Mouse (Mus musculus): ENCODE measurements around the gene Pcnx2.
A peak's percentile ranks its signal among the peaks of the same experiment; 100 is the strongest.

Pcnx2 gene

GRCm38 (mm10) chr8:125870179-125870702 is 27.9 kb downstream of the Pcnx2 start:
- no peaks in the 10 kb centered on the region for H3K27me3 ChIP-seq (ENCODE audit: control insufficient read depth, insufficient read depth, low read length, poor library complexity, severe bottlenecking)
- H3K36me3 ChIP-seq (ENCODE audit: control insufficient read depth, insufficient read depth, low read length, poor library complexity, severe bottlenecking), result no peaks in the 10 kb centered on the region
- no peak for DNase-seq (ENCODE audit: low read depth, low spot score)

GRCm38 (mm10) chr8:125869739-125870138 is 28.4 kb downstream of the Pcnx2 start:
- Histone ChIP-seq H3K27me3 (ENCODE audit: control insufficient read depth, insufficient read depth, low read length, poor library complexity, severe bottlenecking) (no peaks in the 10 kb centered on the region), H3K36me3 (ENCODE audit: control insufficient read depth, insufficient read depth, low read length, poor library complexity, severe bottlenecking) (no peaks in the 10 kb centered on the region)
- DNase-seq (ENCODE audit: low read depth, low spot score), result no peak

GRCm38 (mm10) chr8:125868552-125868951 is 29.6 kb downstream of the Pcnx2 start:
- DNase-seq (ENCODE audit: low read depth, low spot score), result peak; percentile 7
- Histone ChIP-seq H3K36me3 (ENCODE audit: control insufficient read depth, insufficient read depth, low read length, poor library complexity, severe bottlenecking) (no peaks in the 10 kb centered on the region), H3K27me3 (ENCODE audit: control insufficient read depth, insufficient read depth, low read length, poor library complexity, severe bottlenecking) (no peaks in the 10 kb centered on the region)

- DNase-seq (ENCODE audit: low read depth, low spot score), result peak; percentile 5
- no peaks in the 10 kb centered on the region for H3K27me3 ChIP-seq (ENCODE audit: control insufficient read depth, insufficient read depth, low read length, poor library complexity, severe bottlenecking)
Measured at GRCm38 (mm10) chr8:125866125-125866524, 32.0 kb downstream of the Pcnx2 start.

GRCm38 (mm10) chr8:125857251-125857650 is 40.9 kb downstream of the Pcnx2 start:
- Histone ChIP-seq H3K36me3 (ENCODE audit: control insufficient read depth, insufficient read depth, low read length, poor library complexity, severe bottlenecking) (no peaks in the 10 kb centered on the region), H3K27me3 (ENCODE audit: control insufficient read depth, insufficient read depth, low read length, poor library complexity, severe bottlenecking) (no peaks in the 10 kb centered on the region)
- DNase-seq (ENCODE audit: low read depth, low spot score), result no peak

More at GRCm38 (mm10) chr8:125866125-125866524, 32.0 kb downstream of the Pcnx2 start:
- H3K36me3 ChIP-seq (ENCODE audit: control insufficient read depth, insufficient read depth, low read length, poor library complexity, severe bottlenecking), result no peaks in the 10 kb centered on the region

- no peaks in the 10 kb centered on the region for H3K27me3 ChIP-seq (ENCODE audit: control insufficient read depth, insufficient read depth, low read length, poor library complexity, severe bottlenecking)
- H3K36me3 ChIP-seq (ENCODE audit: control insufficient read depth, insufficient read depth, low read length, poor library complexity, severe bottlenecking), result no peaks in the 10 kb centered on the region
- DNase-seq (ENCODE audit: low read depth, low spot score), result no peak
Measured at GRCm38 (mm10) chr8:125856160-125856559, 42.0 kb downstream of the Pcnx2 start.

GRCm38 (mm10) chr8:125854379-125854778 is 43.7 kb downstream of the Pcnx2 start:
- DNase-seq (ENCODE audit: low read depth, low spot score), result no peak
- no peaks in the 10 kb centered on the region for H3K27me3 ChIP-seq (ENCODE audit: control insufficient read depth, insufficient read depth, low read length, poor library complexity, severe bottlenecking)
- H3K36me3 ChIP-seq (ENCODE audit: control insufficient read depth, insufficient read depth, low read length, poor library complexity, severe bottlenecking), result no peaks in the 10 kb centered on the region

GRCm38 (mm10) chr8:125853300-125853699 is 44.8 kb downstream of the Pcnx2 start:
- no peak for DNase-seq (ENCODE audit: low read depth, low spot score)
- no peaks in the 10 kb centered on the region for H3K36me3 ChIP-seq (ENCODE audit: control insufficient read depth, insufficient read depth, low read length, poor library complexity, severe bottlenecking)
- no peaks in the 10 kb centered on the region for H3K27me3 ChIP-seq (ENCODE audit: control insufficient read depth, insufficient read depth, low read length, poor library complexity, severe bottlenecking)

- DNase-seq (ENCODE audit: low read depth, low spot score), result no peak
- Histone ChIP-seq H3K27me3 (ENCODE audit: control insufficient read depth, insufficient read depth, low read length, poor library complexity, severe bottlenecking) (no peaks in the 10 kb centered on the region), H3K36me3 (ENCODE audit: control insufficient read depth, insufficient read depth, low read length, poor library complexity, severe bottlenecking) (no peaks in the 10 kb centered on the region)
Measured at GRCm38 (mm10) chr8:125849181-125849580, 48.9 kb downstream of the Pcnx2 start.

GRCm38 (mm10) chr8:125847842-125848241 is 50.3 kb downstream of the Pcnx2 start:
- Histone ChIP-seq H3K27me3 (ENCODE audit: control insufficient read depth, insufficient read depth, low read length, poor library complexity, severe bottlenecking) (no peaks in the 10 kb centered on the region), H3K36me3 (ENCODE audit: control insufficient read depth, insufficient read depth, low read length, poor library complexity, severe bottlenecking) (no peaks in the 10 kb centered on the region)
- no peak for DNase-seq (ENCODE audit: low read depth, low spot score)

GRCm38 (mm10) chr8:125845281-125845680 is 52.8 kb downstream of the Pcnx2 start:
- DNase-seq (ENCODE audit: low read depth, low spot score), result no peak
- Histone ChIP-seq H3K27me3 (ENCODE audit: control insufficient read depth, insufficient read depth, low read length, poor library complexity, severe bottlenecking) (no peaks in the 10 kb centered on the region), H3K36me3 (ENCODE audit: control insufficient read depth, insufficient read depth, low read length, poor library complexity, severe bottlenecking) (no peaks in the 10 kb centered on the region)

GRCm38 (mm10) chr8:125843122-125843836 is 54.8 kb downstream of the Pcnx2 start:
- no peaks in the 10 kb centered on the region for H3K27me3 ChIP-seq (ENCODE audit: control insufficient read depth, insufficient read depth, low read length, poor library complexity, severe bottlenecking)
- DNase-seq (ENCODE audit: low read depth, low spot score), result no peak
- no peaks in the 10 kb centered on the region for H3K36me3 ChIP-seq (ENCODE audit: control insufficient read depth, insufficient read depth, low read length, poor library complexity, severe bottlenecking)

- DNase-seq (ENCODE audit: low read depth, low spot score), result no peak
- Histone ChIP-seq H3K27me3 (ENCODE audit: control insufficient read depth, insufficient read depth, low read length, poor library complexity, severe bottlenecking) (no peaks in the 10 kb centered on the region), H3K36me3 (ENCODE audit: control insufficient read depth, insufficient read depth, low read length, poor library complexity, severe bottlenecking) (no peaks in the 10 kb centered on the region)
Measured at GRCm38 (mm10) chr8:125842158-125842557, 56.0 kb downstream of the Pcnx2 start.

GRCm38 (mm10) chr8:125824688-125825087 is 73.4 kb downstream of the Pcnx2 start:
- Histone ChIP-seq H3K27me3 (ENCODE audit: control insufficient read depth, insufficient read depth, low read length, poor library complexity, severe bottlenecking) (no peaks in the 10 kb centered on the region), H3K36me3 (ENCODE audit: control insufficient read depth, insufficient read depth, low read length, poor library complexity, severe bottlenecking) (no peaks in the 10 kb centered on the region)
- DNase-seq (ENCODE audit: low read depth, low spot score), result no peak

- H3K27me3 ChIP-seq (ENCODE audit: control insufficient read depth, insufficient read depth, low read length, poor library complexity, severe bottlenecking), result no peaks in the 10 kb centered on the region
- H3K36me3 ChIP-seq (ENCODE audit: control insufficient read depth, insufficient read depth, low read length, poor library complexity, severe bottlenecking), result no peaks in the 10 kb centered on the region
- DNase-seq (ENCODE audit: low read depth, low spot score), result no peak
Measured at GRCm38 (mm10) chr8:125823719-125824118, 74.4 kb downstream of the Pcnx2 start.

- Histone ChIP-seq H3K27me3 (ENCODE audit: control insufficient read depth, insufficient read depth, low read length, poor library complexity, severe bottlenecking) (no peaks in the 10 kb centered on the region), H3K36me3 (ENCODE audit: control insufficient read depth, insufficient read depth, low read length, poor library complexity, severe bottlenecking) (no peaks in the 10 kb centered on the region)
- DNase-seq (ENCODE audit: low read depth, low spot score), result no peak
Measured at GRCm38 (mm10) chr8:125822065-125822464, 76.1 kb downstream of the Pcnx2 start.
